Mouse (Mus musculus) B cell, adult 2 months (primary cell): Measurements from ENCODE around the gene Atad3a.

Experiments
- DNase-seq, 2 experiments: peaks; one replicate each; pipeline ENCODE4 v3.0.0; 2022

The Atad3a gene

GRCm38 (mm10) chr4:155692421-155692820 is 68.5 kb downstream of the Atad3a start:
- DNase-seq: peak; percentile 54 to 66
